In genomic region chr2:156313153-156313552, GRCm38 (mm10) we compare ENCODE assay signal across 8 mouse cellular contexts. TPM values are rescaled to one million over a fixed set of nuclear protein-coding genes. Genes with fewer than 3 reads are reported as not detected.
DNase-seq lines count a peak whose midpoint lies in the region; ATAC-seq and TF ChIP-seq lines count a peak whose summit lies in the region.

No protein-coding gene starts in this region.

- H3K9ac ChIP-seq in limb, embryonic 12.5 days (replicated peaks), result peak overlapping the region; percentile 94
- H3K9ac ChIP-seq in stomach, embryonic 16.5 days (ENCODE audit: low read length), result peak overlapping the region; percentile 97

- WGBS in limb, embryonic 12.5 days, result 61% methylated on average over 3 of the region's 3 CpGs
- WGBS in stomach, embryonic 16.5 days, result 51% methylated on average over 3 of the region's 3 CpGs

- no peaks in the 10 kb centered on the region for H3K36me3 ChIP-seq in testis, adult 2 months (ENCODE audit: control insufficient read depth, insufficient read depth, low read length)
- peaks cover 17% of the 10 kb centered on the region; the same call in 1 of the 2 replicates for H3K36me3 ChIP-seq in limb, embryonic 12.5 days
- no peaks in the 10 kb centered on the region for H3K36me3 ChIP-seq in stomach, embryonic 16.5 days (ENCODE audit: control insufficient read depth, insufficient read depth, low read length)

- H3K4me3 ChIP-seq in testis, adult 2 months (ENCODE audit: control insufficient read depth, low read depth, low read length), result peak overlapping the region; percentile 96
- H3K4me3 ChIP-seq in limb, embryonic 12.5 days (replicated peaks), result peak overlapping the region; percentile 91
- peak overlapping the region; percentile 96 for H3K4me3 ChIP-seq in stomach, embryonic 16.5 days (replicated peaks; ENCODE audit: low read length)

- no peak for TF ChIP-seq CTCF in testis, adult 2 months (IDR thresholded peaks at IDR 0.05; ENCODE audit: control insufficient read depth, insufficient read depth, insufficient replicate concordance, low read depth, low read length)

- no peak for ATAC-seq in limb, embryonic 12.5 days (ENCODE audit: insufficient number of reproducible peaks, insufficient read depth, low FRiP score, low TSS enrichment, low read depth)
- ATAC-seq in stomach, embryonic 16.5 days (ENCODE audit: insufficient read depth, low FRiP score), result no peak

- no peak for TF ChIP-seq POLR2A in testis, adult 2 months (IDR thresholded peaks at IDR 0.05; ENCODE audit: control insufficient read depth, low read depth, low read length)

- peak; percentile 44 for DNase-seq in cerebellum, adult 9-10 months
- DNase-seq in cerebellum, adult 11 months, result no peak
- DNase-seq in testis, postnatal 14 days (ENCODE audit: low spot score), result no peak
- no peak for DNase-seq in layer of hippocampus, postnatal 10 days (ENCODE audit: low spot score in 2 of 2)
- DNase-seq in left cerebral cortex, postnatal 25 days (ENCODE audit: low spot score in 2 of 2), result no peak

- H3K27ac ChIP-seq in testis, adult 2 months (ENCODE audit: control insufficient read depth, insufficient read depth, low read depth, low read length), result peak overlapping the region; percentile 99; the same call in 1 of the 2 replicates
- peak overlapping the region; percentile 98; the same call in 1 of the 2 replicates for H3K27ac ChIP-seq in limb, embryonic 12.5 days
- H3K27ac ChIP-seq in stomach, embryonic 16.5 days (ENCODE audit: low read length), result no peak overlapping the region; the same call in 1 of the 2 replicates

- intact Hi-C loops in left cerebral cortex, postnatal 25 days (cut with DNase I), result no loop called here

- H3K4me1 ChIP-seq in testis, adult 2 months (ENCODE audit: control insufficient read depth, insufficient read depth, low read length), result peaks cover 2% of the 10 kb centered on the region; the same call in 1 of the 2 replicates
- peaks cover 11% of the 10 kb centered on the region; the same call in 1 of the 2 replicates for H3K4me1 ChIP-seq in limb, embryonic 12.5 days (replicated peaks)
- H3K4me1 ChIP-seq in stomach, embryonic 16.5 days (ENCODE audit: control insufficient read depth, insufficient read depth, low read length), result peaks cover 9% of the 10 kb centered on the region

- no peaks in the 10 kb centered on the region for H3K27me3 ChIP-seq in testis, adult 2 months (ENCODE audit: control insufficient read depth, insufficient read depth, low read length)
- no peaks in the 10 kb centered on the region for H3K27me3 ChIP-seq in limb, embryonic 12.5 days
- H3K27me3 ChIP-seq in stomach, embryonic 16.5 days (ENCODE audit: control insufficient read depth, insufficient read depth, low read length), result no peaks in the 10 kb centered on the region

- no peaks in the 10 kb centered on the region for H3K9me3 ChIP-seq in limb, embryonic 12.5 days
- peaks cover 2% of the 10 kb centered on the region; the same call in 1 of the 2 replicates for H3K9me3 ChIP-seq in stomach, embryonic 16.5 days (replicated peaks; ENCODE audit: control insufficient read depth, low read length)

- peak overlapping the region; percentile 68 for H3K4me2 ChIP-seq in limb, embryonic 12.5 days
- peak overlapping the region; percentile 82 for H3K4me2 ChIP-seq in stomach, embryonic 16.5 days (ENCODE audit: low read depth, low read length)

RNA-seq across cellular contexts. Expression of gene Scand1, which starts 0.6 kb away (rescaled TPM):
- polyA plus RNA-seq in testis, adult 2 months (2012; rRNA removed), result 212 and 340 TPM in 2 replicates
- 88.7 and 106 TPM in 2 replicates for polyA plus RNA-seq in limb, embryonic 12.5 days (2016; fragmentation: Nextera tagmentation; extraction: Ambion mirVana)
- 27.2 and 31.3 TPM in 2 replicates for polyA plus RNA-seq in stomach, embryonic 16.5 days (2015; fragmentation: Nextera tagmentation; extraction: Ambion mirVana)
- 100 to 1,000 TPM; 116 to 132 TPM for total RNA-seq in layer of hippocampus, postnatal 10 days (2021)
- total RNA-seq in left cerebral cortex, postnatal 25 days (2021), result 10 to 100 TPM; 86.0 to 89.2 TPM

RNA-seq across cellular contexts. Expression of gene Cnbd2, which starts 1.1 kb away (rescaled TPM):
- polyA plus RNA-seq in testis, adult 2 months (2012; rRNA removed), result 94.5 and 95.7 TPM in 2 replicates
- polyA plus RNA-seq in limb, embryonic 12.5 days (2016; fragmentation: Nextera tagmentation; extraction: Ambion mirVana), result 4.7 and 5.2 TPM in 2 replicates
- 2.4 and 3.3 TPM in 2 replicates for polyA plus RNA-seq in stomach, embryonic 16.5 days (2015; fragmentation: Nextera tagmentation; extraction: Ambion mirVana)
- 1 to 10 TPM; 2.9 to 4.7 TPM for total RNA-seq in layer of hippocampus, postnatal 10 days (2021)
- 1 to 10 TPM; 5.4 to 5.5 TPM for total RNA-seq in left cerebral cortex, postnatal 25 days (2021)

Comparison
In these comparisons a context has a peak if more than half of its experiments do, and no peak if none do; other contexts are left out.
1. RNA of gene Cnbd2, which starts 1.1 kb away (polyA plus RNA-seq): 94.5 to 95.7 TPM in testis, adult 2 months; 4.7 to 5.2 TPM in limb, embryonic 12.5 days and 2.4 to 3.3 TPM in stomach, embryonic 16.5 days; every median in the first group is over 10 times any median in the second.
2. Peak in every context shown above with its lines, with median percentiles within 50 percentile points of each other: H3K4me3 ChIP-seq.